Mouse (Mus musculus) monocyte, adult 59 days (primary cell): ENCODE measurements around the gene Trim25. TPM values are rescaled to one million over a fixed set of nuclear protein-coding genes. Genes with fewer than 3 reads are reported as not detected.

Experiments used
- total RNA-seq, 2 experiments: library from RNA; stranded (reverse); gene quantifications; one replicate each; pipeline ENCODE4 v1.2.4; 2023

Trim25 gene
- 100 to 1,000 TPM; 159 to 186 TPM for total RNA-seq

DNA sequence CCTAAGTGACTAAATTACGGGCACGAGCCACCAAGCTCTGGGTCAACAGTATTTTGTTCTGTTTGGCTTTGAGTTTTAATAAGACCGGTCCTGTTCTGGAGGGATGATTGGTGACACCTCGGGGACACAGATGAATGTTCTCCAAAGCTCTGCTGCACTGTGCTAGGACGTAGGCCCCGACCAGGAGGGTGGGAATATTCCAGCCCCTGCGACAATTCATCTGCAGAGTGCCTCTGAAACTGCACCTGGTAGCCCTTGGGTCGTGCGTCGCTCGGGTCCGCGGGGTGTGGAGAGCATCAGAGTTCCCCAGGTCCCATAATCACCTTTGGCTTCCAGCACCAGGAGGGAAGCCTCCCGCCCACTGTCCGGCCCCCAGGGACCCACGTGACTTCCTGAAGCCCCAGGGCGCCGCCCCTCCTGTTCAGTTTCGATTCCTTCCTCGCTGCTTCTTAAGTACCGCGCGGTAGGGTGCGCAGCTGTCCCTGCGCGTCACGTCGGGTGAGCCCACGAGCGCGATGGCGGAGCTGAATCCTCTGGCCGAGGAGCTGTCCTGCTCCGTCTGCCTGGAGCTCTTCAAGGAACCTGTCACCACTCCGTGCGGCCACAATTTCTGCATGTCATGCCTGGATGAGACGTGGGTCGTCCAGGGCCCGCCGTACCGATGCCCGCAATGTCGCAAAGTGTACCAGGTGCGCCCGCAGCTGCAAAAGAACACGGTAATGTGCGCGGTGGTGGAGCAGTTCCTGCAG lies at the start of gene Trim25:
Gene Trim25 (plus strand): TSS at position 403 of the 749 bp plus-strand sequence.

DNA sequence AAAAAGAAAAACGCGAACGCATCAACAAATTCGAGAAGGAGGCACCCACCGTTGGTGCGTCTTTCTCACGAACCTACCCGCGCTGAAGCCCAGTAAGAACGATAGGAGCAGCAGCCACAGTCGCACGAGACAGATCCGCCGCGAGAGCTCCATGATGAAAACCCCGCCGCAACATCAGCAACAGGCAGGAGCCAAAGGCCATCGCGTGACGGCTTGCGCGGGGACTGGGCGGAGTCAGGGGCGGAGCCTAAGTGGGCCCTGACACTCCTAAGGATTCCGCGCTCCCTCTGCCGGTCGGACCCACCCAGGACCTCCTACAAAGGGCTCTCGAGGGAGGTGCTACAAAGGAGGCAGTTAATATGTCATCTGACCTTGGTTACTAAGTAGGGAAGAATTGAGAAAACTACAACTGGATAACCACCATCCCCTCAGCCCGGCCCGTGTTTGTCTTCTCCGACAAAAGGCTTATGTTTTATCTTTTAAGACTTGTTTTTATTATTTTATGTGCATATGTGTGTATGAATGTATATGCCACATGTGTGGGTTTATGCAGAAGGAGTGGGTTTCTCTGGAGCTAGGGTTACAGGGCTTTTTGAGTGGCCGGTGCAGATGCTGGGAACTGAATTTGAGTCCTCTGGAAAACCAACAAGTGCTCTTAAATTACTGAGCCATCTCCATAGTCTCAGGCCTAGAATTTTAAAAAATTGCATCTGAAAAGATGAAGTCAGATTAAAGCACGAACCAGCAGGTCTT lies 43.8 kb upstream of the Trim25 start, which contains the start of gene Scpep1:
Gene Scpep1 (minus strand): TSS at position 249 of the 753 bp plus-strand sequence.

GRCm38 (mm10) chr11:88966881-88967361 lies 32.3 kb upstream of the Trim25 start, which contains the start of gene Elobl:
Elobl (minus strand) TSS chr11:88966931.

GRCm38 (mm10) chr11:88970202-88970732 lies 28.9 kb upstream of the Trim25 start, which contains the start of gene Coil:
Coil (plus strand) TSS chr11:88970252.

GRCm38 (mm10) chr11:89066750-89067149 lies 67.6 kb downstream of the Trim25 start, which contains the start of gene Dgke:
Dgke (minus strand) TSS chr11:89066850.

Other genes with a start within 250 kb of the Trim25 start
- 1 to 10 TPM; 3.3 to 4.2 TPM for gene Akap1, start 134.8 kb upstream of the Trim25 start, total RNA-seq
- 100 to 1,000 TPM; 126 to 127 TPM for gene Scpep1, start 43.9 kb upstream of the Trim25 start, total RNA-seq
- not detected for gene Elobl, start 32.4 kb upstream of the Trim25 start, total RNA-seq
- gene Coil, start 29.1 kb upstream of the Trim25 start, total RNA-seq: 1 to 10 TPM; 6.7 to 7.1 TPM
- 1 to 10 TPM; 3.1 to 3.2 TPM for gene Dgke, start 67.5 kb downstream of the Trim25 start, total RNA-seq
- gene Gm525, start 74.5 kb downstream of the Trim25 start, total RNA-seq: not detected